Mouse (Mus musculus): ENCODE results near the gene Agk.

Agk gene

DNA sequence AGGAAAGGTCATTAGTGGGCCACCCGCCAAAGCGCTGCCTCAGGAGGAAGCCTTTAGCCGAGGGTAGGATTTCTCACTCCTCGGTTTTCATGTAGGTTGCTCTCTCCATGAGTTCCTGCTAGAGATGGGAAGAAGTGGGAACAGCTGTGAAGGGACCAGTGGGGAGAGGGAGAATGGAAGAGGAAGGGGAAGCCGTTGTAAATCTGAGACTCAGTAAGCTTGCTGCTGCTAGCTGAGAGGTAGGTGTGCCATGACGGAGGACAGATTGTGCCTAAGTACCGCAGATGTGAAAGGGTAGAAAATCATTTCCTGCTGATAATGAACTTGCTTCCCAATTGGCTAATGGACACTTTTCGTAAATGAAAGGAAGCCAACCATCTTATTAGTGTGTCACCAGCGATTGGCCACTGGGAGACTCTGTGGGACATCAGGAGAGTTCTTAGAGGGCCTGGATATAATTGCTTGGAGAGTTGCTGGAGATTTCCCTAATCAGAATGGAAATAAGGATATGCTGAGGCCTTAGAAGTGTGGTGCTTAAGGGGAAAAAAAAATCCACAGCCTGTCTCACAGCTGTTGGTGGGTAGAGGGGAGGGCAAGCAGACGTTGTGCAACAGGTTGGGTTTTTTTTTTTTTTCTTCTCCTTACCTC, 118.4 kb downstream of the Agk start:
- DNase-seq (ENCODE audit: low spot score), result no peak

All from urinary bladder, postnatal 10 days (tissue).